Mouse (Mus musculus) embryo, embryonic 11.5 days (tissue): ENCODE measurements around the gene Lag3.

ENCODE experiments used
- DNase-seq: peaks from one replicate; pipeline ENCODE4 v3.0.0-alpha.2; 2012; ENCODE audit warnings: low read depth, low spot score

Gene Lag3

GRCm38 (mm10) chr6:124911533-124912218, at the start of gene Lag3:
Lag3 (minus strand) TSS chr6:124911705.
- DNase-seq: no peak

- no peak for DNase-seq
Observed at GRCm38 (mm10) chr6:124961021-124961420, 49.5 kb upstream of the Lag3 start.

- DNase-seq: no peak
Observed at GRCm38 (mm10) chr6:124959960-124960359, 48.5 kb upstream of the Lag3 start.

- no peak for DNase-seq
Observed at GRCm38 (mm10) chr6:124958127-124958526, 46.6 kb upstream of the Lag3 start.

- DNase-seq: no peak
Observed at GRCm38 (mm10) chr6:124955212-124955611, 43.7 kb upstream of the Lag3 start.

GRCm38 (mm10) chr6:124953991-124954715, 42.6 kb upstream of the Lag3 start:
- DNase-seq: no peak

GRCm38 (mm10) chr6:124943526-124943925, 32.0 kb upstream of the Lag3 start:
- DNase-seq: no peak

GRCm38 (mm10) chr6:124941679-124942078, 30.2 kb upstream of the Lag3 start:
- no peak for DNase-seq

- no peak for DNase-seq
Observed at GRCm38 (mm10) chr6:124938554-124938953, 27.0 kb upstream of the Lag3 start.

GRCm38 (mm10) chr6:124937493-124937892, 26.0 kb upstream of the Lag3 start:
- DNase-seq: no peak

- DNase-seq: no peak
Observed at GRCm38 (mm10) chr6:124936681-124937080, 25.2 kb upstream of the Lag3 start.

- DNase-seq: no peak
Observed at GRCm38 (mm10) chr6:124934670-124935069, 23.2 kb upstream of the Lag3 start.

- DNase-seq: no peak
Observed at GRCm38 (mm10) chr6:124933127-124933526, 21.6 kb upstream of the Lag3 start.

- DNase-seq: no peak
Observed at GRCm38 (mm10) chr6:124932314-124932695, 20.8 kb upstream of the Lag3 start.

- DNase-seq: no peak
Observed at GRCm38 (mm10) chr6:124931525-124932313, 20.2 kb upstream of the Lag3 start.

GRCm38 (mm10) chr6:124930754-124931524, 19.4 kb upstream of the Lag3 start, which contains the start of gene Mlf2:
Mlf2 (plus strand) TSS chr6:124931386.
- peak; percentile 98 for DNase-seq

- DNase-seq: no peak
Observed at GRCm38 (mm10) chr6:124930231-124930630, 18.7 kb upstream of the Lag3 start.

GRCm38 (mm10) chr6:124925941-124926340, 14.4 kb upstream of the Lag3 start:
- DNase-seq: no peak

- DNase-seq: no peak
Observed at GRCm38 (mm10) chr6:124925173-124925793, 13.8 kb upstream of the Lag3 start.

GRCm38 (mm10) chr6:124921539-124921938, 10.0 kb upstream of the Lag3 start:
- DNase-seq: no peak
